Mouse (Mus musculus): Measurements from ENCODE around the gene Vcl.

- TF ChIP-seq CTCF (IDR thresholded peaks at IDR 0.05; ENCODE audit: low read depth, low read length) (no peak), POLR2A (IDR thresholded peaks at IDR 0.05; ENCODE audit: extremely low read depth, insufficient read depth, low read length) (no peak)
Observed at GRCm38 (mm10) chr14:20966959-20967670, 37.9 kb downstream of the Vcl start.
